In the genomic region with DNA sequence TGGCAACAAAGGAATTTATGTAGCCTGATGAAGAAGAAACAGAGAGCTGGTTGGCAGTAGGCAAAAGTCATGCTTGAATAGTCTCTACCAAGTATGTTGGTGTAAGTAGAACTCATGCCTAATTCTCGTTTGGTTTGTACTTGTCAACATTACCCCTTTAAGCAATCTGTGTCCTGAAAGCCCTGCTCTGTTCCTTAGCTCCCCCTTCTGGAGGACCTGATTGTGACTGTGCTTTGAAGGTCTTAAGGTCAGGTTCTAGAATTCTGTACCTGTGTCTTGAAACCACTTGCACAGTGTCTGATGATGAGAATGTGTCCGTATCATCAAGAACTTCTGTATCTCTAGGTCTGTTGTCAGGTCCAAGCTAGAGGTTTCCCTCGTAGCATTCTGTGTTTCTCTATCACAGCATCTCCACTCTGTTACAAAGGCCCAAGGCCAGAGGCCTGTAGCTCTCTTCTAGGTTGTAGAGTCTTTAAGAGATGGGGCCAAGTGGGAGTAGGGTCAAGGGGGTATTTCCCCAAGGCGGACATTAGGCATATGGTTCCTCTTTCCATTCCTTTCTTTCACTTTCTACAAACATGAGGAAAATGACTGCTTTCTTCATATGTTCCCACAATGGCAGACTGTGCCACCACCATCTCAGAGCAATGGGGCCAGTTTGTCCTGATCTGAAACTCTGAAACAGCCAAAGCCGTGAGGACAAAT, we compare ENCODE assay signal across 22 mouse cellular contexts.
DNase-seq lines count a peak whose midpoint lies in the region; ATAC-seq lines count a peak whose summit lies in the region.
"Had no signal": no experiment of that assay in that cellular context is flagged by ENCODE, and none has a peak within 500 bp of the region (broad histone marks: within the 10 kb centered on the region; RNA-seq: fewer than 3 reads in every experiment).

No protein-coding gene starts in this region.

- H3K4me2 ChIP-seq in midbrain, embryonic 13.5 days (replicated peaks) = no peak overlapping the region
- H3K4me2 ChIP-seq: forebrain, embryonic 15.5 days; kidney, embryonic 15.5 days; limb, embryonic 15.5 days; lung, embryonic 14.5 days had no signal

- no peak overlapping the region for H3K27ac ChIP-seq in midbrain, embryonic 13.5 days
- H3K27ac ChIP-seq in hindbrain, embryonic 10.5 days = no peak overlapping the region
- H3K27ac ChIP-seq: embryonic facial prominence, embryonic 10.5 days; forebrain, embryonic 15.5 days; heart, embryonic 10.5 days; kidney, embryonic 15.5 days; limb, embryonic 15.5 days had no signal

- no peaks in the 10 kb centered on the region for H3K36me3 ChIP-seq in midbrain, embryonic 13.5 days
- no peaks in the 10 kb centered on the region for H3K36me3 ChIP-seq in hindbrain, embryonic 10.5 days
- H3K36me3 ChIP-seq: embryonic facial prominence, embryonic 10.5 days; forebrain, embryonic 15.5 days; heart, embryonic 10.5 days; kidney, embryonic 15.5 days; limb, embryonic 15.5 days had no signal

- H3K27me3 ChIP-seq in midbrain, embryonic 13.5 days = no peaks in the 10 kb centered on the region
- no peaks in the 10 kb centered on the region for H3K27me3 ChIP-seq in hindbrain, embryonic 10.5 days (ENCODE audit: insufficient read depth, poor library complexity, severe bottlenecking)
- H3K27me3 ChIP-seq: forebrain, embryonic 15.5 days; kidney, embryonic 15.5 days; limb, embryonic 15.5 days; megakaryocyte, embryonic 14.5 days had no signal

- WGBS in midbrain, embryonic 13.5 days = 89% methylated on average over 5 of the region's 5 CpGs
- 90% methylated on average over 5 of the region's 5 CpGs for WGBS in hindbrain, embryonic 10.5 days

- H3K4me1 ChIP-seq in midbrain, embryonic 13.5 days (replicated peaks) = no peaks in the 10 kb centered on the region
- H3K4me1 ChIP-seq in hindbrain, embryonic 10.5 days (replicated peaks) = no peaks in the 10 kb centered on the region
- H3K4me1 ChIP-seq: embryonic facial prominence, embryonic 10.5 days; forebrain, embryonic 15.5 days; heart, embryonic 10.5 days; kidney, embryonic 15.5 days; limb, embryonic 15.5 days had no signal

- no peak overlapping the region for H3K9ac ChIP-seq in midbrain, embryonic 13.5 days (replicated peaks)
- H3K9ac ChIP-seq: forebrain, embryonic 15.5 days; kidney, embryonic 15.5 days; limb, embryonic 15.5 days; lung, embryonic 14.5 days had no signal

- no peaks in the 10 kb centered on the region for H3K9me3 ChIP-seq in midbrain, embryonic 13.5 days
- H3K9me3 ChIP-seq in hindbrain, embryonic 10.5 days = no peaks in the 10 kb centered on the region
- H3K9me3 ChIP-seq: embryonic facial prominence, embryonic 10.5 days; forebrain, embryonic 15.5 days; heart, embryonic 10.5 days; kidney, embryonic 15.5 days; limb, embryonic 15.5 days; megakaryocyte, embryonic 14.5 days had no signal

- H3K4me3 ChIP-seq in midbrain, embryonic 13.5 days (replicated peaks) = no peak overlapping the region
- H3K4me3 ChIP-seq in hindbrain, embryonic 10.5 days = no peak overlapping the region
- H3K4me3 ChIP-seq: embryonic facial prominence, embryonic 10.5 days; erythroblast, embryonic 14.5 days; forebrain, embryonic 15.5 days; heart, embryonic 10.5 days; kidney, embryonic 15.5 days; limb, embryonic 15.5 days; megakaryocyte, embryonic 14.5 days had no signal

- no peak for ATAC-seq in CD4-positive, CD25-positive, alpha-beta regulatory T cell, adult 4 months
- peak; percentile 63 for ATAC-seq in megakaryocyte, adult 5-6 weeks (ENCODE audit: poor library complexity, severe bottlenecking)
- ATAC-seq in midbrain, embryonic 13.5 days = no peak
- ATAC-seq: forebrain, embryonic 15.5 days; inflammation-experienced regulatory T-cells, adult 6 months had no signal

- peak; percentile 64 for DNase-seq in CD4-positive, CD25-positive, alpha-beta regulatory T cell, adult 2 months (ENCODE audit: low read depth, low spot score)
- peak; percentile 27 for DNase-seq in thymus, postnatal 0 days (ENCODE audit: low spot score)
- no peak for DNase-seq in thymus, postnatal 36 days
- DNase-seq in thymus, postnatal 4 days = peak; percentile 30
- no peak for DNase-seq in hindbrain, embryonic 10.5 days (ENCODE audit: low spot score)
- DNase-seq: adrenal gland, postnatal 36 days; cerebellum, postnatal 10 days; gastrocnemius, postnatal 10 days; heart, postnatal 36 days; lung, embryonic 14.5 days; right cerebral cortex, adult 18-20 months had no signal

Comparison
In these comparisons a context has a peak if more than half of its experiments do, and no peak if none do; other contexts are left out.
1. DNase-seq: peak in CD4-positive, CD25-positive, alpha-beta regulatory T cell, adult 2 months (single experiment), thymus, postnatal 0 days (single experiment) and thymus, postnatal 4 days (single experiment); none in thymus, postnatal 36 days (0 of 2) and hindbrain, embryonic 10.5 days (single experiment).